Mouse (Mus musculus): ENCODE measurements around the gene Ids.
"Not testable (repeated sequence)": the region's sequence is repeated elsewhere in the genome, so short reads cannot be mapped to it uniquely, and the experiment has no call there.

Ids gene

DNA sequence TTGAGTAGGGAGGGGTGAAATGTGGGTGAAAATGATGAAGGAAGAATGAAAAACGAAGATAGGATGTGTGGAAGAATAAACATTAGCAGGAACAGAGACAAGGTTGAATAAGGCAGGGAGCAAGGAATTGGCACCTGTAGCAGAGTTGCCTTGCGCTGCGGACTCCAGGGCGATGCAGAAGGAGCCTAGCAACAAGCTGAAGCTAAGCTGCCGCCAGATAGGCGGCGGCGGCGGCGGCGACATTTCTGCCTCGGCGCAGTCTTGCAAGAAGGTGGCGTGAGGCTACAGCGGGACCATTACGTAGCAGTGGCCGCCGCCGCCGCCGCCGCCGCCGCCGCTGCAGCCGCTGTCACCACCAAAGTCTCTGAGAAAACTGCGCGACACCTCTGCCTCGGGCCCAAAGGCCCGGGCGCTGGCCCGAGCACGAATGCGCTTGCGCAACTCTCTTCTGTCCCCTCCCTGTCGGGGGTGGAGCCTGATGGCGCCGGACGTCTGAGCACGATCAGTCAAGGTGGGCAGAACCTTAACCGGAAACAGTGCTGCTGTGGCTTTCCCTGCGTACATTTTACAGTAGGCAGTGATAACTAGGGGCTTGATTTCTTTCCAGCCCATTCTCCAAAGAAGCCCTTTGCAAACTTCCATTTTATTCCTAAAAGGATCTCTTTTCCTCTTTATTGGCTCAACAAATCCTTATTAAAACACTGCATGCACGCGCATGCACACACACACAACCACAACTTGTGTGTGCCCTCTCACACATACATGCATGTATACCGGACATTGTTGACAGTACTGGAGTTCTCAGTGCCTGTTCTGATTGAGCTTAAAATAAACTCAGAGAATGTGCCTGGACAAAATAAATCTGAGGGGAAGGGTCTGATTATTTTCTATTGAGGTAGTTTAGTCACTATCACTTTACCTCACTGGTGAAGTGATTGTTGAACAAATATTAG lies at the start of gene Ids:
Ids (minus strand) TSS at position 424 of the 953 bp plus-strand sequence.
- peak; percentile 90 for DNase-seq

DNA sequence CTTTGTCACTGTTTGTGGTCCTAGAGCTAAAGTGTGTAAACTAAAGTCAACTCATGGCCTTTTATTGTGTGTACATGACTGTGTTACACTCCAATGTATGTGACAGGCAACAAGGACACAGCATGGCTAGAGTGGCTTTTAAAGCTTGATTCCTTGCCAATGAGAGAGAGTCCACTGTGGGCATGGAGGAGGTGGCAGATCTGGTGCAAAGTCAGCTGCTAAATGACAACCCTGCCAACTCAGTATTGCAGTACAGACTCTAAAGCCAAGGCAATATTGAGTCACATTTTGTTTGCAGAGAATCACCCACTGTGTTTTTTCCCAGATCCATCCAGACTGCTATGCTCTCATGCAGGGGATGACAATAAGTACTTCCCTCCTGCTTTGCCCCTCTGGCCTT lies 27.8 kb upstream of the Ids start:
- DNase-seq = not testable (repeated sequence)

DNA sequence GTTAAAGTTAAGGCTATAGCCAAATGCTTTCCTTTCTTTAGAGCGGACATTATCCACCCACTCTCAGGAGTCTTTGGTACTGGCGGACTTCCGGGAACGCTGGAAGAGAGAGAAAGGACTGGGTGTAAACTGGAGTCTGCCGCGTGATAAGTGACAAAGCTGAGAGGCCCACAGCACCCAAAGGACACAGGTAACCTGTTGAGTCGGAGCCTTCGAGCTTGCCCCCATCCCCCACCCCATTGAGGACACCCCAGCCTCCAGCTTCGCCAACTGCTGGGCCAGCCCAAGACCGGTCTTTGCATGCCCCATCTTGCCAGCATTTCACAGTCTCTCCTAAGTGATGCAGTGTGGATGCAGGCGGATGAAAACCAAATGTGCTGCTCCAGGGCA lies 21.1 kb upstream of the Ids start:
- no peak for DNase-seq

DNA sequence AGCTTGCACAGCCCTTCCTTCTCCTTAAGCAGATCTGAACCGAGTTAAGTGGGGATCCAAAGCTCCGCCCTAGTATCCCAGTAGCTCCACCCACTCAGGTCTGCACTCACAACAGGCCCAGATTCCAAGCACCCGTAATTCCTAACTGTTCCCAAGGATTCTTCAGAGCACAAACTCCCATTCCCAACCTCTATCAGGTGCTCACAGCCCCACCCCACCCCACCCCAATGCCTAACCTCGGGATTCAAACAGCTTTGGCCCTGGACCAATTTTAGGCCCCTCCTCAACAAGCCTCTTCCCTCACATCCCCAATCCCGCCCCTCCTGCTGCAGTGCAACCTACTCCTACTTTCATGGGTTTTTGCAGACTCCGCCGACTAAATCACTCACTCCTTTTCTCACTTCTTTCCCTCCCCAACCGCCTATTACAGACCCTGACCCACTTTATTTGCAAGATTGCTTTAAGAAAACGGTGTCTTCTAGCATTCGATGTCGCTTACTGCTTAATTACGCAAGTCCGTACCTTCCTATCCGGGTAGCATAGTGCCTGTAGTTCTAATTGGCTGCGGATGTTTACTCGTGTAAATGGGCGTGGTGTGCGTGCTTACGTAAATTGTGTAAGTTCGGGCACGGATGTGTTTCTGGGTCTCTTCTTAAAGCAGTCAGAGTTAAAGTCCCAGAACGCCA lies 20.5 kb upstream of the Ids start, which contains the start of gene 1110012L19Rik:
1110012L19Rik (plus strand) TSS at position 602 of the 686 bp plus-strand sequence.
- DNase-seq = peak; percentile 86

DNA sequence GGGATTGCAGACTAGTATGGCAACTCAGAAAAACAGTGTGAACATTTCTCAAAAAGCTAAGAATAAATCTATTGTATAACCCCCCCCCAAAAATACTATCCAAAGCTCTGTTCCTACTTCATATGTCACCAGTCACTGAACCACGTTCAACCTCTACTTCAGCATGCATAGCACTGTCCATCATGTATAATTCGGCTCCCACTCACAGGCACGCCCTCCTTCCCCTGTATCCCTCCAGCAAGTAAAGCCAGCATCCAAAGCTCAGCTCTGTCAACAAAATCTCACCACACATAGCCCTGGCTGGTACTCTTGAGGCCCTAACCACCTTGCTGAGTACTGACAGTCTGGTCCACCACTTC lies 20.0 kb upstream of the Ids start:
- DNase-seq = no peak

DNA sequence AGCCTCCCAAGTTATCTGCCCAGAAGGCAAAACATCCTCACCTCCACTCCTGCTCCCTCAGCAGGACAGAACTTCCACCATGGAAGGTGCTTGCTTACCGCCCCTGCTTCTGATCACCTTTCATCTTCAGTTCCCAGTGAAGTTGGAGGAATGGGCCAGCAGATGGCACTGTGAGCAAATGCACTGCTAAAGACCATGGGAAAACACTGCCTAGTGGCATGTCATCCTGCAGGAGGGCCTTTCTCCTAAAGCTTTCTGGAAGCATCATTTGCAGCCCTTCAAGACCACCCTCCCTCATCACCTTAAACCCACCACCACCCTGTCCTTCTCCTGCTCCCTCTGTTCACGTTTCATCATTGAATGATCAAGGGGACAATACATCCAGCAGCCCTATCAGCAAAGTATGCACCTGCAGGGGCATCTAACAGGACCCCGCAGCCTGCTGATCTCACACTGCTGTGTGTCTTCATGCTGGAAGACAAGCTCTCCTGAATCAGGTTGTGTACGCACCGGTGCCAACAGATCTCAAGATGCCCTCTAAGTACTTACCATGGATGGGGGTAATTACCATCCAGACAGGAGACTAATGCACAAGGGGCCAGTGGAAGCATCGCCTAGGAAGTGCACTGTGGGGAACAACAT lies 9.7 kb upstream of the Ids start:
- DNase-seq = not testable (repeated sequence)

DNA sequence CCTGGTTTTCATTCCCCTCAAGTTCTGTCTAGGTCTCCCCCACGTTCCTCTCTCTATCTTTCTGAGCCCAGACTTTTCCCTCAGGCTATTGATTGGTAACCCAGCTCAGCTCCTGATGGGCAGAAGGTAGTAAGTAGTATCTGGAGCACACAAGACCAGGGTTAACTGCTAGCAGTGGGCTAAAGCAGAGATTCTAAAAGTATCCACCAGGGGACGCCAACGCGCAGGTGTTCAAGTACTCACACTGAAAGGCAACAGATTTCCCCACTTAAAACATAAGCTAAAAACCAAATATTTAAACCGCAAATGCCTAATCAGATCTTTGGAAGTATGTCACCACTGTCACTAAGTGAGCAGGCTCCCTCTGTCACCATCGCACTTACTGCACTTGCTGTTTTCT lies 4.9 kb upstream of the Ids start:
- DNase-seq = not testable (repeated sequence)

DNA sequence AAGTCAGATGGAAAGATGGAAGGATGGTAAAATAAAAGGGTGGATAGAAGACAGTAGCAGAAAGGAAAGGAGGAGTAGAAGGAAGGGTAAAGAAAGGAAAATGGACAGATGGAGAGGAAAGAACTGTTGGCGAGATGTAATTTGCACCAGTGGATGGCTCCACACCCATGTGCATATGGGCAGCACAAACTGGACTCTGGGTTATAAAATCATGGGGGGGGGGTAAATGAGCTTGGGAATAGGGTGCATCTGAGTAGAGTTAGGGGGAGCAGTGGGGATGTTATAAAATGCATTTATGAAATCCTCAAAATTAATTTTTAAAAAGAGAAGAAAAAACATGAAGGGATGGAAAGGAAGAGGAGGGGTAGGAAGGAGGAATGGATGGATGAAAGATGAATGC lies 682 bp downstream of the Ids start:
- DNase-seq = no peak

DNA sequence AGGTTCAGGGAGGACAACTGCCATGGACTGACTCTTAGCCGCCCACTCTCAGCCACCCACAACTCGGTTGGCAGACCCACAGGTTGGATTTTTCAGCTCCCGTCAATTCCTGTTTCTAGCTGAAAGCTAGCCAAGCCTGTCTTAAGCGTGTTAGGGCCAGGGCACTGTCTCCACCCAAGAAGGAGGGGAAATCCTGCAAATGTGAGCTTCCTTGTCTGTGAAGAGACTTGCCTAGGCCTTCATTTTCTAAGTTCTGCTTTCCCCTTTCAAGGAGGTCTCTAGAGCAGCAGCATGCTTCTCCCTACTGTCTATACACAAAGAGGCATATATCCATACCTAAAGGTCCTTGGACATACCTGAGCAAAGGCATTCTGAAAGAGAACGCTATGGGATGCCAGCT lies 1.4 kb downstream of the Ids start:
- DNase-seq = no peak

DNA sequence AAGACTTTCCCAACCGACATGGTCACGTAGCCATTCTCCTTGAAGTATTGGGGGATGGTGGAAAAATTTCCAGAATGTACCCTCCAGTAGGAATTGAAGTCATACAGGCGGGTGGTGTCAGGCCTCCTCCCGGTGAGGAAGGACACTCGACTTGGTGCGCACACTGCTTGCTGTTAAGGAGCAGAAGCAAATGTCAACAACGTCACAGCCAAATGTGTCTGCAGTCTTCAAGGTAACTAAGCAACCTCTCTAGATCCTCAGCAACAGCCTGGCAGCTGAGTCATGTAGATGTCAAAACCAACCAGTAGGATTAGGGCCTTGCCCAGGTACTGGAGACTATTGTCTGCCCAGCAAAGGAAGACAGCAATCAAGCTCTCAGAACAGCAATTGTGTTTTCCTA lies 1.9 kb downstream of the Ids start:
- DNase-seq = no peak

DNA sequence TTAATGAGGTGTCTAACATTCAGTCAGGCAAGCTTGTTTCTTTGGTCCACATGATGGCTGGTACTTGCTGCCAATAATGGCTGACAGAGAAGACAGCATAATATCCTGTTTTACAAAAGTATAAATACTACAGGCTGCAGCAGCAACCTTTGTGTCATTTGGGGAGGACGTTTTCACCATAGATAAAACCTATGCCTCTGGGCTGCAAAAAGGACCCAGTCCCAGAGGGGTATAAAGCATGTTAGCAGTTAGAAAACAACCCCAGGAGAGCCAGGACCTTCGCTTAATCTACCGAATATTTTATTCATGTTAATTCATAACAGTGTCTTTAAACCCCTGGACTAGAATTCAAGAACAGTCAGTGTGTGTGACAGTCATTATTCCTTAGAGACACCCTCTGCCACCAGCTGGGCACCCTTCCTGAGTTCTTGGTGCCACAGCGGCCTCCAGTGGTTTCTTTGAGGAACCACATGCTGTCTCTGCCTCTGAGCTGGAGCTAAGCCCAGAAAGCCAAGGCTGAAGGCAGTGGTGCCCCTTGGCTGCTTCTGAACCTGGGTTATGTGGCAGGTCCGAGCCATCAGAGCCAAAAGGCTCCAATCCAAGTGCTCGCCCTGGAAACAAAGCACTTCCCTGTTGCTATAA lies 34.6 kb downstream of the Ids start:
- peak; percentile 48 for DNase-seq

DNA sequence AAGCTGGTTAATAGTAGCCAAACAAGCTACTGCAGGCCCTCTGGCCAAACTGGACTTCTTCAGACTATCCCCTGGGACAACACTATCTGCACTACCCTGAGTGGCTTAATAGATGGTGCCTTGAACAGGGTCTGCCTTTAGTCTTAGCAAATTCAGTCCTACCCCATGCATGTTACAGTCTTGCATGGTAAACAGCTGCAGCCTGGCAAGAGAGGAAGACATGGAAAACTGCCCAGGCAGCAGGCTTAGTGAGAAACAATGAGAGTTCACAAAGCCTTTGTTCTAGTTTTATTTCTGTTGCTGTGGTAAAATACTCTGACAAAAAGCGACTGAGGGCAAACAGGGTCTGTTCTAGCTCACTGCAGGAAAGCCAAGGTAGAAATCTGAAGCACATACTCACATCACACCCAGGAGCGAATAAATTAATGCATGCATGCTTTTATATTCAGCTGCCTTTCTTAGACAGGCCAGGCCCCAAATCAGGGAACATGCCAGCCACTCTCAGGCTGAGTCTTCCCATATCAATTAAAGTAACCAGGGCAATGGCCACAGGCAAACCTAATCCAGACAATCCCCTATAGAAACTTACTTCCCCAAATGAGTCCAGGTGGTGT lies 36.2 kb downstream of the Ids start:
- DNase-seq = no peak

DNA sequence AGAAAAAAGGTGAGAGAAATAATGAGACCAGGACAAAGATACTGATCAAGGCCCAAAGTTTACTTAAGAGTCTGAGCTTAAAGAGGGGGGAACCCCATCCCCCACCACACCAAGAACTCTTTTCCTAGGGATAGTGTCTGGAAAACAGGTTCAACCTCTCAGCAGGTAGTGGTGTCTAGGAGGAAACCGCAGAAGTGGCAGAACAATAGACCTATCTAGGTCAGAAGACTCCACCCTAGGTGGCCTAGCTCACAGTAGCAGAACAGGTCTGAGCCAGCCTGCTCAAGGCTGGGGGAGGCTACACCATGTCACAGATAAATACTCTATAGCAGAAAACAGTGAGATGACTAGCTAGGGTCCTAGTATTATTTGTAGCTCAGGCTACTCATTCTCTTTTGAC lies 37.2 kb downstream of the Ids start:
- DNase-seq = no peak

DNA sequence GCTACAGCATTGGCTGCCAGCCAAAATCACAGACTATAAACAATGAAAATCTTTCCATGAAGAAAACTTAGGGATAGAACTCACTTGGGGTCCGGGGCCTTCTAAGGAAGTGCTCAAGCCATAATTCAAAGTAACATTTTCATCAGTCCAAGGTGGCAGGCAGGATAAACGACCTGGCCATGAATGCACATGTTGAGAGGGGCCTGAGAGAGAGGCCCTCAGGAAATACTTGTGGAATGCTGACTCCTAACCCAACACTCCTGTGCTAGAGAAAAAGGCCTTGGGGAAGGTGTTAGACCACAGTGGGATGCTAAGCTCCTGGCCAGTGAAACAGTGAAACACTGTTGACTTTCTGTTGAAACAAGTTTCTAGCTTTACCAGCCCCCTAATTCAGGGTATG lies 45.6 kb downstream of the Ids start:
- DNase-seq = peak; percentile 9

DNA sequence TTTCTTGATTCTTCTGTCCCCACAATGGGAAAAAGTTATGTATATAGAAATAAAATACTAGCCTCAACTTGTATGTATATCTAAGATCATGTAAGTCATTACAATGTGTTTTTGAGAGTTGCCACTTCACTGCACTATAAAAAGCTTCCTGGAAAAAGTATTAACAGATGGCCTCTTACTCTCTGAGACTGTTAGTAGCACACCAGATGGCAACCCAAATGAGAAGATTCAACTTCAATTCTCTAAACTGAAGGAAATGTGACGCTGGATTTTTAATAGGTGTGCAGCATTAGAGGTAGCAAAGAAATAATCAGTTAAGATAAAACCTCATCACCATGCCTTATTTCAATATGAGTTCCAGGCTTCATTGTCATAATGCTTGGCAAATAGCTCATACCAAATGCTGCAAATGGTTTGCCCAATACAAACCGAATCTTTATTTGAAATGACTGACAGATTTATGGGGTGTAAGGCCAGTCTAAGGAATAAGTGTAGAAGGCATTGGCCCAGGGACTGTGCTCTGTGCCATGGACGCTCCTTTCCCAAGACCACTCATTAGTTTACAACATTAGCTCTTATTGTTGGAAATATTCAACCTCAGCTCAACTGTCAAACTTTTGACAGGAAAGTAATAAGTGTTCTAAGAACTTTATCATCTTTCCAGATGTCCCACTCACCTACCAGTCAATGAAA lies 49.8 kb downstream of the Ids start:
- DNase-seq = no peak

All from kidney, postnatal 14 days (tissue).